Mouse (Mus musculus): ENCODE data around the gene Tcta. TPM values are rescaled to one million over a fixed set of nuclear protein-coding genes. Genes with fewer than 3 reads are reported as not detected.
"Not testable (repeated sequence)": the region's sequence is repeated elsewhere in the genome, so short reads cannot be mapped to it uniquely, and the experiment has no call there.

Gene Tcta
- polyA plus RNA-seq, 1 experiment: 45.9 TPM

- 41% methylated on average over 5 of the region's 5 CpGs for WGBS
- DNase-seq (ENCODE audit: low read depth, low spot score): no peak
Measured at GRCm38 (mm10) chr9:108274476-108275330, 31.3 kb downstream of the Tcta start.

DNA sequence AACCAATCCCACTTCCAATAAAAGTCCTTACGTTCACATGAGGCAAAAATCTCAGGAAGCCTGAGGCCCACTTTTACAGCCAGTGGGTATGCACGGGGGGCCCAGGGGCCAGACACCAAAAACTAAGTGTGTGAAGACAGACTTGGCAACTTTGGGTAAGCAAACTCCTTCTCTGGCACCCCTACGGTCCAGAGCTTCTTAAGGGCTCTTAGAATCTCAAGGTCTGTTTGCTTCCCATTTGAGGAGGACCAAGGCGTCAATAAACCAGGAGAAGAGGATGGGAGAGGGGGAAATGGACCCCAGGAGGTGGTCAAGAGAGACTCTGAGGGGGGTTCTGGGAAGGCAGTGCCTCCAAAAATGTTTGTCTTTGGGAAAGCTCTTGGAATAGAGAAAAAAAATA, 32.5 kb downstream of the Tcta start:
- 79% methylated on average over 4 of the region's 4 CpGs for WGBS
- no peak for DNase-seq (ENCODE audit: low read depth, low spot score)

GRCm38 (mm10) chr9:108272691-108273090, 33.3 kb downstream of the Tcta start:
- WGBS: 65% methylated on average over 5 of the region's 5 CpGs
- no peak for DNase-seq (ENCODE audit: low read depth, low spot score)

- DNase-seq (ENCODE audit: low read depth, low spot score): no peak
- 26% methylated on average over 2 of the region's 2 CpGs for WGBS
Measured at GRCm38 (mm10) chr9:108271941-108272340, 34.0 kb downstream of the Tcta start.

- not testable (repeated sequence) for DNase-seq (ENCODE audit: low read depth, low spot score)
- 18% methylated on average over 7 of the region's 7 CpGs for WGBS
Measured at GRCm38 (mm10) chr9:108268701-108269100, 37.3 kb downstream of the Tcta start.

DNA sequence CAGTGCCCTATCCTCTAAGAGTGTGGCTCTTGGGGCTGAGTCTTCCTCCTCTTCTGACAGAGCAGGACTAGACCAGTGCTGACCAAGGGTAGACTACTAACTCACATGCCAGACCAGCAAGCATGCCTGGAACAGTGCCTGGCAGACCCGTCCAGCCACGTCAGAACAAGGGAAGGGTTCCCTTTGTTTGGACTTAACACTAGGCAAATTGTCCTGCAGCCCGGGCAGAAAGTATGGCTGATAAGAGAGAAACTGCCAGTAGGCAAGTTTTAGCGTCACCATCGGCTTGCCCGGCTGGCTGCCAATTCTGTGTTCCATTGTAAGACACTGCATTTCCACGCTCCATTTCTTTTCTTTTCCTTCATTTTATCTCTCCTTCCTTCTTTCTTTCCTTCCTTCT, 38.3 kb downstream of the Tcta start:
- DNase-seq (ENCODE audit: low read depth, low spot score): no peak
- WGBS: 44% methylated on average over 7 of the region's 7 CpGs

DNA sequence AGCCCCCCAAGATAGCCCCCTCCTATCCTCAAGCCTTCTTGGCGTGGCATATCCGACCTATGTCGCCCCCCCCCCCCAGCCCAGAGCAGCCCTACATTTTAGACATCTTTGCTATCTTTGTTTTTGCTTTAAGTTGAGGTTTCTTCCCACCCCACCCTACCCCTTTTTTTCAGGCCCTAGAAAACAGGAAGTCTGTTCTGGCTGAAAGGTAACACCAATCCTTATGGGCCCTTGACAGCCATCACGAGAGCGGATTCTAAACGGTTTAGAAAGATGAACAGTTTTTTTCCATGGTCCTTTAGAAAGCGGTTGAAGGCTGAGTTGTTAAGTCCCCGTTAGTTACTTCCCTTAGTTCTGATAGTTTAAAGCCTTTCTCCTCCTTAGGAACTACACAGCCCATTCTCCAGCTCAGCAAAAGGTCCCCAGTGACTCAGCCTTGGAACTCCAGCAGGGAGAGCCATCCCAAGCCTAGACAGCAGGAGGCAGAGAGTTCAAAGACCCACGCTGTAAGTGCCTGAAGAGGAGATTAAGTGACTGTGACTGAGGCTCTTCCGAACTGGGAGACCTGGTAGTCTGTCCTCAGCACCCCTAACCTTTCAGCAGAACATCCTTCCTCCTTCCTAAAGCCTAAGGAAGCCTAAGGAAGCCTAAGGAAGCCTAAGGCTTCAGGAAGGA, 39.6 kb downstream of the Tcta start:
- WGBS: 87% methylated on average over 10 of the region's 10 CpGs
- DNase-seq (ENCODE audit: low read depth, low spot score): no peak

GRCm38 (mm10) chr9:108264191-108264921, 41.6 kb downstream of the Tcta start:
- DNase-seq (ENCODE audit: low read depth, low spot score): no peak
- WGBS: 9% methylated on average over 10 of the region's 10 CpGs

DNA sequence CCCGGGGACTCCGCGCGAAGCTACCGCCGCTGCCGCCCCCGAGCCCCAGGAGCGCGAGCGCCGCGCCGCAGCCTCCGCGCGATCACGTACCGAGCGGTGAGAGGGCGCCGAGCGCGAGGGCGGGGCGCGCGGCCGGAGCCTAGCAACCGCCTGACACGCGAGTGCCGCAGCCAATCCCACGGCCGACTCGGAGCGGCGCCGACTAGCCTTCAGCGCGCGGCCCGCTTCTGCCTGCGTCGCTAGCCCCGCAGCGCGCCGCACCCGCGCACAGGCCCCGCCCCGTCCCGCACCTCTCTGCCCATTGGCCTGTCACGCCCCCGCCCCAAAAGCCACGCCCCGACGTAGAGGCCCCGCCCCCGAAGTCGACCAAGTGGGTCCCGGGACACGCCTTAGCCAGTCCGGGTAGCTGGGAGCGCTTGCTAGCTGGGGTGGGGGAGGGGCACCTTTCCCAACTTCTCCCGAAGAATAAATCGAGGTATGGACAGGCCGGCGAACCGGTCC, 42.2 kb downstream of the Tcta start, which contains the start of gene Dag1:
Gene Dag1 (minus strand): TSS at position 269 of the 501 bp plus-strand sequence.
- peak; percentile 70 for DNase-seq (ENCODE audit: low read depth, low spot score)
- WGBS: 1% methylated on average over 65 of the region's 71 CpGs

- under 1% methylated on average over 62 of the region's 62 CpGs for WGBS
- DNase-seq (ENCODE audit: low read depth, low spot score): no peak
Measured at GRCm38 (mm10) chr9:108263131-108263681, 42.8 kb downstream of the Tcta start.

GRCm38 (mm10) chr9:108262494-108263049, 43.4 kb downstream of the Tcta start:
- WGBS: 15% methylated on average over 11 of the region's 11 CpGs
- DNase-seq (ENCODE audit: low read depth, low spot score): no peak

DNA sequence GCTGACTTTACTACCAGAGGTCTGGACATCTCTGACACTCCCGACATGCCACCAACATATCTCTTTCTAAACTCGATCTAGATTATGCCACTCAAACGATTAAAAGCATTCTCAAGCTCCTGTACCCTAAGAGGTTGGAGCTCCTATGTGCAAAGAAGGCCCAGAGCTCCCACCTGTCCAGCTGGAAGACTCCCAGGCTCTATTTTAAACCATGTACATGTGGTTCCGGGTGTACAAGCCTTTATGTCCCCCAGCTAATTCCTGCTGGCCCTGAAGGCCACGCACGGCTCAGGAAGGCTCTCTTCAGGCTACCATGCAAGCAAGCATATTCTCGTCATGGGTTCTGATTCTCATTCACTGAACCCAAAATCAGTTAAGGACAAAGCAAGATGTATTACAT, 44.1 kb downstream of the Tcta start:
- DNase-seq (ENCODE audit: low read depth, low spot score): no peak
- 44% methylated on average over 7 of the region's 7 CpGs for whole genome bisulfite sequencing

DNA sequence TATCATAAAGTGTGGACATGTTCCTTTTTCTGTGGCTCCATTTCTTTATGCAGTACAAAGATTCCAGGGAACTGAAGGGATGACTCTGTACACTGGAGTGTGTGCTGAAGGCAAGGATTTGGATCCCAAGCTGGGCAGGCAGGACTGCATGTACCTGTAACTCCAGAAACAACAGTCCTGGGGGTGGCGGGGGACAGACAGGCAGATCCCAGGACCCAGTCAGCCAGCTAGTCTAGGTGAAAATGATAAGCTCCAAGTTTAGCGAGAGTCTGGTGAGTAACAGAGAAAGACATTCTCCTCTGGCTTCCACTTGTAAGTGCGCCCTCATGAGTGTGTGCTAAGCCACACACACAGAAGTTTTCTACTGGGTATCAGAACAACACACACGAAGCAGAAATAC, 45.4 kb downstream of the Tcta start:
- no peak for DNase-seq (ENCODE audit: low read depth, low spot score)
- 79% methylated on average over 4 of the region's 4 CpGs for WGBS

Other genes with a start within 250 kb of the Tcta start
- 0.26 and 0.56 TPM in 2 replicates for gene Mst1, start 225.7 kb downstream of the Tcta start, polyA plus RNA-seq (2012; rRNA removed)
- gene Rnf123, start 222.8 kb downstream of the Tcta start, polyA plus RNA-seq (2012; rRNA removed): 47.7 and 86.0 TPM in 2 replicates
- 173 and 195 TPM in 2 replicates for gene Apeh, start 211.6 kb downstream of the Tcta start, polyA plus RNA-seq (2012; rRNA removed)
- gene Bsn, start 115.8 kb downstream of the Tcta start, polyA plus RNA-seq (2012; rRNA removed): 2.0 and 2.2 TPM in 2 replicates
- gene Dag1, start 42.2 kb downstream of the Tcta start, polyA plus RNA-seq (2012; rRNA removed): 33.9 and 66.1 TPM in 2 replicates
- 5.8 and 6.5 TPM in 2 replicates for gene Nicn1, start 15.7 kb downstream of the Tcta start, polyA plus RNA-seq (2012; rRNA removed)
- gene Amt, start 9.3 kb downstream of the Tcta start, polyA plus RNA-seq (2012; rRNA removed): 2.3 and 3.4 TPM in 2 replicates
- 130 and 145 TPM in 2 replicates for gene Rhoa, start within 50 bp of the Tcta start, polyA plus RNA-seq (2012; rRNA removed)
- gene Gpx1, start 32.7 kb upstream of the Tcta start, polyA plus RNA-seq (2012; rRNA removed): 641 and 1,038 TPM in 2 replicates
- 57.7 and 67.5 TPM in 2 replicates for gene Usp4, start 41.7 kb upstream of the Tcta start, polyA plus RNA-seq (2012; rRNA removed)
- 0.30 TPM in 1 of 2 replicates, not detected in the other for gene 1700102P08Rik, start 86.6 kb upstream of the Tcta start, polyA plus RNA-seq (2012; rRNA removed)
- gene Ccdc36, start 122.3 kb upstream of the Tcta start, polyA plus RNA-seq (2012; rRNA removed): not detected in 2 replicates
- gene BC048562, start 130.3 kb upstream of the Tcta start, polyA plus RNA-seq (2012; rRNA removed): not detected in 2 replicates
- gene Ccdc71, start 154.4 kb upstream of the Tcta start, polyA plus RNA-seq (2012; rRNA removed): 18.1 and 22.8 TPM in 2 replicates
- gene Klhdc8b, start 155.4 kb upstream of the Tcta start, polyA plus RNA-seq (2012; rRNA removed): 13.6 and 18.8 TPM in 2 replicates
- gene Lamb2, start 173.6 kb upstream of the Tcta start, polyA plus RNA-seq (2012; rRNA removed): 20.7 and 27.2 TPM in 2 replicates
- 74.9 and 104 TPM in 2 replicates for gene Usp19, start 184.4 kb upstream of the Tcta start, polyA plus RNA-seq (2012; rRNA removed)
- gene Qars, start 201.5 kb upstream of the Tcta start, polyA plus RNA-seq (2012; rRNA removed): 243 and 346 TPM in 2 replicates
- 40.8 and 77.6 TPM in 2 replicates for gene Qrich1, start 210.6 kb upstream of the Tcta start, polyA plus RNA-seq (2012; rRNA removed)